Mouse (Mus musculus) spleen, adult 2 months (tissue): ENCODE measurements around the gene 9530077C05Rik.

ENCODE experiments used
- CTCF ChIP-seq: fragments of 200-500 bp; IDR thresholded peaks from 2 replicates; pipeline ENCODE4 v1.5.1; 2011; ENCODE audit warnings: mild to moderate bottlenecking, inconsistent platforms; ENCODE audit not compliant: insufficient read depth, insufficient read length, insufficient replicate concordance; ENCODE audit errors: extremely low read depth
- POLR2A ChIP-seq: fragments of 200-500 bp; IDR thresholded peaks from 2 replicates; pipeline ENCODE4 v1.6.1; 2011; ENCODE audit warnings: low read depth, low read length, inconsistent platforms

- TF ChIP-seq CTCF (no peak), POLR2A (no peak)
Measured at GRCm38 (mm10) chr9:22475424-22475868, 64.1 kb downstream of the 9530077C05Rik start, which contains the start of gene Bbs9.
